Mouse (Mus musculus): ENCODE measurements around the gene Fzd4.

GRCm38 (mm10) chr7:89412094-89412493 is 7.9 kb downstream of the Fzd4 start:
- no peak for TF ChIP-seq CTCF (conservative IDR thresholded peaks at IDR 0.05; ENCODE audit: low read length)
- no peak for TF ChIP-seq NANOG (IDR thresholded peaks at IDR 0.05; ENCODE audit: borderline replicate concordance, low read length)

All from E14TG2a.4 (cell line).